Mouse (Mus musculus) spleen, adult 2 months (tissue): ENCODE data around the gene Ptpn21. TPM values are rescaled to one million over a fixed set of nuclear protein-coding genes. Genes with fewer than 3 reads are reported as not detected.

Experiments
- DNase-seq, 2 experiments: peaks; one replicate each; pipeline versions ENCODE4 v3.0.0 to v3.0.0-alpha.2; 2012 to 2021; ENCODE audit warnings: low spot score in 2 of 2, low read depth in 1 of 2
- H3K27ac ChIP-seq: fragments of 200-500 bp; 2 replicates; pipeline ENCODE4 v1.5.1; 2012; ENCODE audit warnings: low read length, inconsistent platforms; ENCODE audit not compliant: insufficient read depth
- H3K27me3 ChIP-seq: fragments of 200-500 bp; 2 replicates; pipeline ENCODE4 v1.6.1; 2012; ENCODE audit warnings: mild to moderate bottlenecking, moderate library complexity, low read length, inconsistent platforms; ENCODE audit not compliant: control insufficient read depth, insufficient read depth
- H3K36me3 ChIP-seq: fragments of 200-500 bp; 2 replicates; pipeline ENCODE4 v1.6.1; 2012; ENCODE audit warnings: mild to moderate bottlenecking, low read length, inconsistent platforms; ENCODE audit not compliant: control insufficient read depth, insufficient read depth
- H3K4me1 ChIP-seq: fragments of 200-500 bp; 2 replicates; pipeline ENCODE4 v1.6.1; 2011; ENCODE audit warnings: inconsistent platforms; ENCODE audit not compliant: control insufficient read depth, insufficient read depth, insufficient read length
- H3K4me3 ChIP-seq: fragments of 200-500 bp; 2 replicates; pipeline ENCODE4 v1.5.1; 2011; ENCODE audit warnings: mild to moderate bottlenecking, inconsistent platforms; ENCODE audit not compliant: insufficient read depth, insufficient read length; ENCODE audit errors: extremely low read depth
- CTCF ChIP-seq: fragments of 200-500 bp; IDR thresholded peaks from 2 replicates; pipeline ENCODE4 v1.5.1; 2011; ENCODE audit warnings: mild to moderate bottlenecking, inconsistent platforms; ENCODE audit not compliant: insufficient read depth, insufficient read length, insufficient replicate concordance; ENCODE audit errors: extremely low read depth
- POLR2A ChIP-seq: fragments of 200-500 bp; IDR thresholded peaks from 2 replicates; pipeline ENCODE4 v1.6.1; 2011; ENCODE audit warnings: low read depth, low read length, inconsistent platforms
- WGBS: fragments of 180-500 bp; shearing (Covaris S2); methylation state at CpG from one replicate; pipeline ENCODE4 v1.1.7; 2018; 5-methylcytosine and 5-hydroxymethylcytosine counted together
- polyA plus RNA-seq: library from polyadenylated mRNA; depleted of rRNA; stranded (reverse); fragments of >200 nt; gene quantifications from 2 replicates; pipeline ENCODE4 v1.2.3, GENCODE M21; 2012; rRNA removed

Gene Ptpn21
- polyA plus RNA-seq, 1 experiment: 6.6 TPM

DNA sequence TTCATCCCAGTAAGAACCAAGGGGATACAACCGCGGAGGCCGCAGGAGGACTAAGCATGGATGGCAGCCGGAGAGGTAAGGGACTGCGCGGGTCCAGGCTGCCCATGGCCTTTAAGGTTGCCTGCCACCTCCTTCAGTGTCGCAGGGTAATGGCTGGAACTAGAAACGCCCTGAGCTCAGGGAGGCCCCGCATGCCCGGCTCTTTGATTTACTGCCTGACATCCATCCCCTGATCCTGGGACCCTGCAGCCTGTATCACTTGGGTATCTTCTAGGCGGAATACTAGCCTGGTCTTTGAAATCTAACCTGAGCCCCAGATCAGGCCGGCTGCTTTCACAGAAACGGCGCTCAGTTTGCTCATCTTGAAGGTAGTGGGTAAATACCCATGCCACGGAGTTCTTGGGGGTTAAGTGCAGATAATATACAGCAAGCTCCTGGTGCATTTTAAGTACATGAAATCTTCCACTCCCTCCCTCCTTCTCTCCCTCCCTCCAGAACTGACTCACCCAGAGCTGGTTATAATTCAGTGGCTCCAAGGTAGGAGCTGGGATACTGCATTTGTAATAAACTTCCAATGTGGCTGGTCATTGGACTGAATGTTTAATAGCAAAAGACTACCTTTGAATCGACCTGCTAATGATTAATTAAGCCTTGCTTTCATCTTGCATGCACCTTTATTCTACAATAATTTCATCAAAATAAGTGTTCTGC is 108.8 kb downstream of the Ptpn21 start:
- TF ChIP-seq CTCF: no peak
- 3% methylated on average over 16 of the region's 16 CpGs for WGBS
- H3K36me3 ChIP-seq: no peaks in the 10 kb centered on the region
- no peaks in the 10 kb centered on the region for H3K27me3 ChIP-seq
- no peak overlapping the region for H3K27ac ChIP-seq
- H3K4me1 ChIP-seq: no peaks in the 10 kb centered on the region
- no peak for DNase-seq
- H3K4me3 ChIP-seq: peak overlapping the region; percentile 85

DNA sequence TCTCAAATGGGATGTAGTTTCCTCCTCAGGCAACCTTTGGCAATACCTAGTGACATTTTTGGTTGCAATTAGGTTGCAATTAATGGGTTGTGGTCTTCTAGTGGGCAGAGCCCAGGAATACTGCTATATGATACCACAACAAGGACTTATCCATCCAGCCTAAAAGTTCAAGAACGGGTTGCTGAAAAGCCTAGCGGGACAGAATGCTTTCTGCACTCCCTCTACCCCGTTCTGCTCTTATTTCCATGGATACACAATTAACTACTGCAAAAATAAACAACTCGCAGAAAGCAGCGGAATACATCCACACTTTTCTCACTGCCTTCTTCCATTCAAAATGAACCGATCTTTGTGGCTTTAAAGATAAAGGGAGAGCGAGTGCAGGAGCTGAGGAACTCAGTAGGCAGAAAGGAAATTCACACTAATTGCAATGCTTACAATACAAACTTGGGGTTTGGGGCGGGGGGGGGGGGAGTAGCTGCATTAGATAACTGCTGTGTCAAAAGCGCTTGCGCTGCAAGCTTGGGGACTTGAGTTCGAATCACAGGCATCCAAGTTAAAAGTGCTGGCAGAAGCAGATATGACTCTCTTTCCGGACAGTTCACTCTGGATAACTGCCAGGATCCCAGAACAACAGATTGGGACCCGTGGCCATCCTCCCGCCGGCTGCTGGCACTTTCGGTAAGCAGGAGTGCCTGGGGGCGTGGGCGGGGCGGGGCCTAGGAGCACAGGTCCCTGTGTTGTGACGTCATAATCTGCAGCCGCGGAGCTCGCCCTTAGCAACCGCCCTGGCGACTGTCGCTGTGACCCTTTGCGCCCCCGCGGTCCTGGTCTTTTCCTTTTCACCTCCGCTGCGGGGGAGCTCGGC is 109.6 kb downstream of the Ptpn21 start, which contains the start of gene Spata7:
Gene Spata7 (plus strand): TSS at position 766 of the 868 bp plus-strand sequence.
- Histone ChIP-seq H3K27ac (no peak within 1 kb of the TSS), H3K4me1 (no peaks in the 10 kb centered on the region), H3K27me3 (no peaks in the 10 kb centered on the region), H3K36me3 (no peaks in the 10 kb centered on the region), H3K4me3 (peak within 1 kb of the TSS; percentile 85)
- 6% methylated on average over 32 of the region's 32 CpGs for WGBS
- no peak for TF ChIP-seq POLR2A
- TF ChIP-seq CTCF: no peak
- peak; percentile 42 to 61 for DNase-seq

Other genes starting within 250 kb of the Ptpn21 start
- 0.11 and 0.13 TPM in 2 replicates for gene Kcnk10, start 159.1 kb downstream of the Ptpn21 start, polyA plus RNA-seq
- 0.54 and 0.81 TPM in 2 replicates for gene Spata7, start 109.2 kb downstream of the Ptpn21 start, polyA plus RNA-seq
- gene Zc3h14, start 9.6 kb upstream of the Ptpn21 start, polyA plus RNA-seq: 23.3 and 28.7 TPM in 2 replicates
- gene Eml5, start 164.1 kb upstream of the Ptpn21 start, polyA plus RNA-seq: 3.1 and 3.6 TPM in 2 replicates
- 2.9 and 3.2 TPM in 2 replicates for gene Ttc8, start 183.2 kb upstream of the Ptpn21 start, polyA plus RNA-seq